Mouse (Mus musculus): Measurements from ENCODE around the gene Ndufaf5. TPM values are rescaled to one million over a fixed set of nuclear protein-coding genes. Genes with fewer than 3 reads are reported as not detected.

Gene Ndufaf5
- polyA plus RNA-seq, 3 experiments from 2014 or later: 14.3 to 20.1 (median 17.2) TPM

Other genes starting within 250 kb of the Ndufaf5 start
- gene Tasp1, start 103.8 kb upstream of the Ndufaf5 start, polyA plus RNA-seq (2017; shearing (Covaris generic)): 100 to 1,000 TPM in 2 of 3 experiments, 10 to 100 TPM in 1; 59.4 to 132 (median 114) TPM
- gene Gm17374, start 18.6 kb upstream of the Ndufaf5 start, polyA plus RNA-seq (2017; shearing (Covaris generic)): not detected
- 10 to 100 TPM; 25.4 to 33.2 (median 30.9) TPM for gene Esf1, start 85 bp upstream of the Ndufaf5 start, polyA plus RNA-seq (2017; shearing (Covaris generic))
- gene Sel1l2, start 219.1 kb downstream of the Ndufaf5 start, polyA plus RNA-seq (2017; shearing (Covaris generic)): not detected
- gene Macrod2, start 224.7 kb downstream of the Ndufaf5 start, polyA plus RNA-seq (2017; shearing (Covaris generic)): not detected